Mouse (Mus musculus) layer of hippocampus, adult 18-20 months (tissue): ENCODE results near the gene 4930522H14Rik. TPM values are rescaled to one million over a fixed set of nuclear protein-coding genes. Genes with fewer than 3 reads are reported as not detected.

Source experiments
- DNase-seq, 2 experiments: peaks; one replicate each; pipeline ENCODE4 v3.0.0; 2022; ENCODE audit warnings: low spot score in 2 of 2
- total RNA-seq, 2 experiments: library from RNA; stranded (reverse); gene quantifications; 2 replicates each; pipeline ENCODE4 v1.2.3; 2021

The 4930522H14Rik gene
- total RNA-seq, 2 experiments from 2014 or later: not detected

- peak; percentile 15 to 37 for DNase-seq
These were observed 55.2 kb downstream of the 4930522H14Rik start for GRCm38 (mm10) chr4:109475577-109476553.

GRCm38 (mm10) chr4:109475078-109475477, 56.0 kb downstream of the 4930522H14Rik start:
- DNase-seq: no peak

- no peak for DNase-seq
These were observed 58.5 kb downstream of the 4930522H14Rik start for GRCm38 (mm10) chr4:109472566-109472965.

- no peak for DNase-seq
These were observed 59.5 kb downstream of the 4930522H14Rik start for GRCm38 (mm10) chr4:109471606-109472005.

- no peak for DNase-seq
These were observed 63.4 kb downstream of the 4930522H14Rik start for GRCm38 (mm10) chr4:109467687-109468086.

GRCm38 (mm10) chr4:109463892-109464291, 67.2 kb downstream of the 4930522H14Rik start:
- DNase-seq: no peak

- DNase-seq: no peak
These were observed 70.5 kb downstream of the 4930522H14Rik start for GRCm38 (mm10) chr4:109460421-109461179.

- DNase-seq: no peak
These were observed 74.3 kb downstream of the 4930522H14Rik start for GRCm38 (mm10) chr4:109456821-109457220.

Other genes starting within 250 kb of the 4930522H14Rik start
- gene Ttc39a, start 124.7 kb downstream of the 4930522H14Rik start, total RNA-seq: 1 to 10 TPM; 1.4 to 1.8 TPM
- 100 to 1,000 TPM; 177 to 178 TPM for gene Rnf11, start 46.6 kb downstream of the 4930522H14Rik start, total RNA-seq
- gene Cdkn2c, start 135.9 kb upstream of the 4930522H14Rik start, total RNA-seq: 1 to 10 TPM; 3.0 to 3.3 TPM
- gene Faf1, start 145.3 kb upstream of the 4930522H14Rik start, total RNA-seq: 10 to 100 TPM; 22.2 to 25.0 TPM